Mouse (Mus musculus): Measurements from ENCODE around the gene Mylpf.
"Not testable (repeated sequence)": the region's sequence is repeated elsewhere in the genome, so short reads cannot be mapped to it uniquely, and the experiment has no call there.

The Mylpf gene

DNA sequence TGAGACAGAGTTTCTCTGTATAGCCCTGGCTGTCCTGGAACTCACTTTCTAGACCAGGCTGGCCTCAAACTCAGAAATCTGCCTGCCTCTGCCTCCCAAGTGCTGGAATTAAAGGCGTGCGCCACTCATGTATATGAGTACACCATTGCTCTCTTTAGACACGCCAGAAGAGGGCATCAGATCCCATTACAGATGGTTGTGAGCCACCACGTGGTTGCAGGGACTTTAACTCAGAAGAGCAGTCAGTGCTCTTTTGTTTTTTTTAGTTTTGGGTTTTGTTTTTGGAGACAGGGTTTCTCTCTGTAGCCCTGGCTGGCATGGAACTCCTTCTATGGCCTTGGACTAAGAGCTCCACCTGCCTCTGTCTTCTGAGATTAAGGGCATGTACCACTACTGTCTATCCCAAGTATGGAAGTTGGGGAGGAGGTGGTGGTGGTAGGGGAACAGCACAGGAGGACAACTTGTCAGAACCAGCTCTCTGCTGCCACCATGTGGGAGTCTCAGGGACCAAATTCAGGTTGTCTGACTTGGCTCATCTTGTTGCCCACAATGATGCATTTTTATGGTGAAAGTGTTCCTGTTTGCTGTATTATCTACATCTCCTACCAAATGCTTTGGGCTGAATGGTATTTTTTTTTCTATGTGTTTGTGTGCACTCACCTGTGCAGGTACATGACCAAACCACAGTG lies 20.1 kb downstream of the Mylpf start:
- peak; percentile 85 for DNase-seq (ENCODE audit: low spot score)

DNA sequence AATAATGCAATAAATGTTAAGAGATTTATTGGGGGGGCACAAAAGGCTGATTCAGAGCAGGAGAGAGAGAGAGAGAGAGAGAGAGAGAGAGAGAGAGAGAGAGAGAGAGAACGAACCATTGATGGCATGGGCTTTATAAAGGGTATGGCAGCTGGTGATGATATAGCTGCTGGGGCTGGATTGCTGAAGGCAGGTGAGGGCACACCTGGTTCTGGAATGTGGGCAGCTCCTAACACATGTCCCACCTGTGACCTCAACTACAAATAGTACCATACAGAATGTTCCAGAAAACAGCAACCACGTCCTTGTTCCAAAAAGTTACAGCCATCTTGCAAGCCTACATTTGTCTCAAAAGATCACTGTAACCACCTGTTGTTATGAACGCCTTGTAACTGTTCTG lies 22.7 kb downstream of the Mylpf start:
- DNase-seq (ENCODE audit: low spot score): no peak

DNA sequence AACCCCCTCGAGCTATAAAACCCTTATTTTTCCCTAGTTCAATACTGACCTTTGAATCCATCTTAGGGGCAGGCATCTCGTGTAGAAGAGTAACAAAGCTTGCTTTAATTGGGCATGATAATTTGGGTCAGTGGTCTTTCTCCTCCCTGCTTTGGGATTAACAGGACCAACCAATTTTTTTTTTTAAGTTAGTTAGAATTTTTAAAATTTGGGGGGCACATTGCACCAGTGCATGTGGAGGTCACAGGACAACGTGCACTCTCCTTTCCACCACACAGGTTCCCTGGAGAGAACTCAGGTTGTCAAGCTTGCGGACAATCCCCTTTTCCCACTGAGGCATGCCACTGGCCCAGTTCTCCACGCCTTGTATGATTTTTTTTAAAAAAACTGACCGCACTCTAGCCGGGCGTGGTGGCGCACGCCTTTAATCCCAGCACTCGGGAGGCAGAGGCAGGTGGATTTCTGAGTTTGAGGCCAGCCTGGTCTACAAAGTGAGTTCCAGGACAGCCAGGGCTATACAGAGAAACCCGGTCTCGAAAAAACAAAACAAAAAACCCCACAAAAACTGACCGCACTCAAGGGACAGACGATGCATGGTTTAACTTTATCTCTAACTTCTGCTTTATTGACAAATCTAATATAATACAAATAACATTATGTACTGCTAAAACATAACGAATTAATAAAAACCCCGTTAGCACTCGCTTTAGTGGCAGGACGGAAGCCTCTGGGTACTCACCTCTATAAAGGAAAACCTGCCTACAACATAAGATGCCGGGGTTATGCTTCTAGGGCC lies 23.3 kb downstream of the Mylpf start:
- peak; percentile 42 for DNase-seq (ENCODE audit: low spot score)

DNA sequence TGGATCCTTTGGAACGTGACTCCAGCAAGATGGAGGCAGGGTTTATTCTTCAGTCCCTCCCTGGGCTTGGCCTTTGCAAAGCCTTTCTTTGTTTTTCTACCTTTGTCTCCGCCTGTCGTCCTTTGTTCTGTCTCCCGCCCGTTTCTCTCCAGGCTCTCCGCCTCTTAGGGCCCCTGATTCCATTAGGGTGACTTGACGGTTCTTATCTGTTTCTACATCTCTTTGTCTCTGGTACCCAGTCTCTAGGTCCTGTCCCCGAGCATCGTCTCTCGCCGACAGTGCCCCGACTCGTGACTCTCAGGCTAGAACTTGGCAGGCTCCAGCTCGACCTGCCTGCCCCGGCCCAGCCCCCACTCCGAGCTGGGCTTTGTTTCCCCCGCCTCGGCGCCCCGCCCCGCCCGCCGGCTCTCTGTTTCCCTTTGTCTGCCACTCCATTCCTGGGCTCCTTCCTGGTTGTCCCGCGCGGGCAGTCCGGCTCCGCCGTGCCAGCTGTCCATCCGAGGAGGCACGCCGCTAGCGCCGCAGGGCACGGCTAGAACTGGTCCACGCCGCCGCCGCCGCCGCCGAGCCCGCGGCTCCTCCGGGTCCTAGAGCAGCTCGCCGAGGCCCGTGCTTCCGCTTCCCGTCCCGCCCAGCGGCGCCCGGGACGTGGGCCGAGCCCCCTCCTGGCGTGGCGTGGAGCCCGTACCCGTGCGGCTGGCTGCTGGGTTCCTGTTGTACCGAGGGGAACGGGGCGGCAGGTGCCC lies 24.1 kb downstream of the Mylpf start, which contains the start of the genes Zfp553 and Sept1:
Gene Zfp553, plus strand, starts transcription at position 440 of the 746 bp plus-strand sequence.
Gene Sept1, minus strand, starts transcription at position 509 of the 746 bp plus-strand sequence.
- peak; percentile 89 for DNase-seq (ENCODE audit: low spot score)

DNA sequence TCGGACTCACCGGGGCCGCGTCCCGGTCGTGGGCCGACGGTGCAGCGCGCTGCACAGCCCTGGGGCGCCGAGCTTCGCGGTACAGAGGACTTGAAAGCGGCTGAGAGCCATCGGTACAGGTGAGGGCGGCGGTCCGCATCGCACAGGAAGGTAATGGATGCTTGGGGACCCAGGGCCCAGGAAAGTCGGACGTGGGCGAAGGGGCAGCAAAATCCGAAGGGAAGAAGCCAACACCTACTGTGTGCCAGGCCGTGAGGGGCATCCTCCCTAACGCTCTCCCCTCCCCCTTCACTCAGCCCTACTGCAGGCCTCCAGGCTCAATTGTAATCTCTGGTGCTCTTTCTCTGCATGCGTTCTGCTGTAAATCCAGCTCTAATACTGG lies 24.7 kb downstream of the Mylpf start:
- peak; percentile 70 for DNase-seq (ENCODE audit: low spot score)

DNA sequence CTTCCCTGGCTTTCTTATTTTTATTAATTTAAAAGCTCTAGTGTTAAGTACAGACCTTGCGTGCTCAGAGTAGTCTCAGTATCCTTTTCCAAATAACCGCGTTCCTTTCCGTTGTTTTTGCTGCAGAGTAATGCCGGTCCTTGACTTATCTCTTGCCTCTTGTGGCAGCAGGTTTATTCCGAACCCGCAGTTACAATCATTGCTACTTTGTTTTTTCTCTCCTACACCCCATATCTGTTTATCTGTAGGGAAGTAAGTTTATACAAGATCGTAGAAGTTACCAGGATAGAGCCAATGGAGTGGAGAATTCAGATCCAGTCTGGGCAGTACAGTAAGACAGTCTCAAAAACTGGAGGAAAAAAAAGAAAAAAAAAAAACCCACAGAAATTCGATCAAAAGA lies 25.1 kb downstream of the Mylpf start:
- no peak for DNase-seq (ENCODE audit: low spot score)

DNA sequence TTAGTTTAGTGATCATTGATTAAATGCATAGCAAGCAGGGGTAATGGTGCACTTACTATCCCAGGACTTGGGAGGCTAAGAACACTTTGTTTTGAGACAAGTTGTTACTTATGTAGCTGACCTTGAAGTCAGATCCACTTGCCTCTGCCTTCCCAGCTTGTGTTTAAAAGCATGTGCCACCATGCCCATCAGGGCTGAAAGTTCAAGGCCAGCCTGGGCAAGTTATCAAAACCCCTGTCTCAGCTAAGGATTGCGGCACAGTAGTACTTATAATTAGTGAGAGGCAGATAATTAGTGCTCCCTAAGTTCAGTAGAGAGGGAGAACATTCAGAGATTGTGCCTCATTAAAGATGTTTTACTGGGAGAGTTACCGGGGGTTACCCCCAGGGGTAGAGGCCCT lies 26.1 kb downstream of the Mylpf start:
- DNase-seq (ENCODE audit: low spot score): no peak

DNA sequence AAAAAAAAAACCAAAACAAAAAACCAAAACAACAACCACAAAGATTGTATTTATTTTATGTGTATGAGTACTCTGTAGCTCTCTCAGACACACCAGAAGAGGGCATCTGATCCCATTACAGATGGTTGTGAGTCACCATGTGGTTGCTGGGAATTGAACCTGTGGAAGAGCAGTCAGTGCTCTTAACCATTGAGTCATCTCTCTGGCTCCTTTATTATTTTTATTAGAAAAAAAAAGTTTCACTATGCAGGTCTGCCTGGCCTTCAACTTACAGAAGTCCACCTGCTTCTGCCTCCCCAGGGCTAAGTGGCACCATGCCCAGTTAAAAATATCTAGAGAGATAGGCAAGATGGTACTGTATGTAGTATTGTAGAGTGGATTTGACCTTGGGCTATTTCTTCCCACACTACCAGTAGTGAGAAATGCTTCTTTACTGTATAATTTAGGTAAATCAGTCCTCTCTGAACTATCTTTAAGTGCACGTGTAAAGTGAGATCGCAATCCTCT lies 34.7 kb downstream of the Mylpf start:
- DNase-seq (ENCODE audit: low spot score): no peak

DNA sequence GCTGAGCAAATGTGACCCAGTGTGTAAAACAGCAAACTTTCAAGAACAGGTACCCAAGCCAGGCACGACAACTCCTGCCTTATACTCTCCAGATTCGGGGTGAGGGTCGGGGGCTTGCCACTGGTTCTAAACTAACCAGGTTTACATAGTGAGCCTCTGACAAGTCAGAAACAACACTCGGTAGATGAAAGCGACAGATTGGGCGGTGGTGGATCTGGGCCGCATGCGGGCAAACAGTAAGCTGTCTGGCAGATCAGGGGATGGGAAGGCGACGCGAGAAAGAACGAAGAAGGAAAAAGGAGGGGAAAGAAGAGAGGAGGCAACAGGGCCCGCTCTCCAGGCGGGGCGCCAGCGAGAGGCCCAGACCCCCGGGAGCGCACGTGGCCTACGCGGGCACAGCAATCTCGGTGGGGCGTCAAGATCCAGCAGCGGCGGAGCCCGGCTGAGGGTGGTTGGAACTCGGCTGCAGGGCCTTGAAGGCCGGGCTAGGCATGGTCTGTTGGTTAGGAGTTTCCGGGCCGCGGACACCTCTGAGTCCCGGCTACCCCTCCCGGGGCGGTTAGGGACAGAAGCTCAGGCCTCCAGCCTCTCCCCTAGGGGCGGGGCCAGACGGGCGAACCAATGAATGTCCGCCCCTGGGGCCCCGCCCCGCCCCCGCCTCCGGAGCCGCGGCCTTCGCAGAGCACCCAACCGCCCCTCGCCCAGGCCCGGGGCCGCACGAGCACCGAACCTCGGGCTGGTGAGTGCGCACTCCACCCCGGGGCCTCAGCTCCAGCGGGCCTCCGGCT lies 35.4 kb downstream of the Mylpf start, which contains the start of gene Zfp771:
Gene Zfp771, plus strand, starts transcription at position 405 of the 788 bp plus-strand sequence.
- peak; percentile 98 for DNase-seq (ENCODE audit: low spot score)

DNA sequence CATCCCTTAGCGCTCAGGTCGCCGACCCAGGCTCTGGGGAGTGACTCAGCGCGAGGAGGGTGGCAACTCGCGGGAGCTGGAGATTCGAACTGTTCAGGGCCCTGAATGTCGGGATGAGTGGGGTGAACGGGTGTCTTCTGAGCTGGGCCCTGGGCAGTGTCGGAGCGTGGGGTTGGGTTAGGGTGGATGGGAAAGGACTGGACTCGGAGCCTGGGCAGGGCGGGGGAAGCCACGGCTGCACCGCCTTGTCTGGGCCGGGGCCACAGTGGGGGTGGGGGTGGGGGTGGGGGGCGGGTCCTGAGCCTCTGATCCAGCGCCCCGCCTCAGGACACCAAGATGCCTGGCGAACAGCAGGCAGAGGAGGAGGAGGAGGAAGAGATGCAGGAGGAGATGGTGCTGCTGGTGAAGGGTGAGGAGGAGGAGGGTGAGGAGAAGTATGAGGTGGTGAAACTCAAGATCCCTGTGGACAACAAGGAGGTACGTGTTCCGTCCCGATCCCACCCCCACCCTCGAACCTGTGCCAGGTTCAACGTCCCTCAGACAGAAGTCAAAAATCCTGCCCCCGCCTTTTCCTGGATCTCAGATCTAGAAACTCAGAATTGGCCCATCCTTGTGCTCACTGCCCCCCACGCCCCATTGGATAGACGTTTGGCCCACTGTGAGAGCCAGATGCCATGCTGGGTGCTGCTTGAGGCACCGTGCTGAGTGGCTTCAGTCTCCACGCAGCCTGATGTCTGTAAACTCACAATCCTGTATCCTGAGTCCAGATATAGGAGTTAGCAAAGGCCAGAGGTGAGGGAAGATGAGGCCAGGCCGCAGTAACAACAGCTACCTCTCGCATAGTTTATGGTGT lies 36.2 kb downstream of the Mylpf start:
- DNase-seq (ENCODE audit: low spot score): no peak

DNA sequence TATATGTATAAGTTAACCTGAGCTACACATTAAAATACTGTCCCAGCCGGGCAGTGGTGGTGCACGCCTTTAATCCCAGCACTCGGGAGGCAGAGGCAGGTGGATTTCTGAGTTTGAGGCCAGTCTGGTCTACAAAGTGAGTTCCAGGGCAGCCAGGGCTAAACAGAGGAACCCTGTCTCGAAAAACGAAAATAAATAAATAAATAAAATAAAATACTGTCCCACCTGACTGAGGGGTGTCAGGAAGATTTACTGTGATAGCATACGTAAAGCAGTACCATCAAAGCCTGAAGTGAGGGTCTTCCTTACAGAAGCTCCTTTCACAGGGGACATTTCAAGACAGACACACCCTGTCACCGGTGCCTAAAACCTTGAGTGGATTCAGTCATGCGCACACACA lies 41.8 kb downstream of the Mylpf start:
- not testable (repeated sequence) for DNase-seq (ENCODE audit: low spot score)

DNA sequence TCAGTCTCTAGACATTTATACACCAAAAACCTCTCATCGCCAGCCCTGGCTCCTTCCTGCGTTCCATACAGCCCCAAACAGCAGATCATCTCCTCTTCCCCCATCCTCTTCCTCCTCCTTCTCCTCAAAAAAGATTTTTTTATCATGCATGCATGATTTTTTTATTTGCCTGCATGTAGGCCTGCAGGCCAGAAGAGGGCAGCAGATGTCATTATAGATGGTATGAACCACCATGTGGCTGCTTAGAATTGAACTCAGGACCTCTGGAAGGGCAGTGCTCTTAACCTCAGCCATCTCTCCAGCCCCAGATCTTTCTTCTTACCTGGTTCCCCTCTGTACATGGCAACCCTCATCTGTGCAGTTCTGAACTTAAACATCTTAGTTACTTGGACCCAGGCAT lies 43.7 kb downstream of the Mylpf start:
- peak; percentile 68 for DNase-seq (ENCODE audit: low spot score)

DNA sequence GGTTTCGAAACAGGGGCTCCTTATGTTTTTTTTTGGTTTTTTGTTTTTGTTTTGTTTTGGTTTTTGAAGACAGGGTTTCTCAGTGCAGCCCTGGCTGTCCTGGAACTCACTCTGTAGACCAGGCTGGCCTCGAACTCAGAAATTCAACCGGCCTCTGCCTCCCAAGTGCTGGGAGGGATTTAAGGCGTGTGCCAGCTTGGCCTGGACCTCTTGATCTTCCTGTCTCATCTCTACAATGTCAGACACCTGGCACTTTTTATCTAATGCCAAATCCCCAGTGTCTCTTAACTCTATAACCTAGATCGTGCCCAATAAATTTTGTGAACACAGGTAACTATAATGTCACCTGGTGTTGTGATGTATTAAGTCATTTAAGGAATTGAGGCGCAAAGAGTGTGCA lies 44.7 kb downstream of the Mylpf start:
- no peak for DNase-seq (ENCODE audit: low spot score)

DNA sequence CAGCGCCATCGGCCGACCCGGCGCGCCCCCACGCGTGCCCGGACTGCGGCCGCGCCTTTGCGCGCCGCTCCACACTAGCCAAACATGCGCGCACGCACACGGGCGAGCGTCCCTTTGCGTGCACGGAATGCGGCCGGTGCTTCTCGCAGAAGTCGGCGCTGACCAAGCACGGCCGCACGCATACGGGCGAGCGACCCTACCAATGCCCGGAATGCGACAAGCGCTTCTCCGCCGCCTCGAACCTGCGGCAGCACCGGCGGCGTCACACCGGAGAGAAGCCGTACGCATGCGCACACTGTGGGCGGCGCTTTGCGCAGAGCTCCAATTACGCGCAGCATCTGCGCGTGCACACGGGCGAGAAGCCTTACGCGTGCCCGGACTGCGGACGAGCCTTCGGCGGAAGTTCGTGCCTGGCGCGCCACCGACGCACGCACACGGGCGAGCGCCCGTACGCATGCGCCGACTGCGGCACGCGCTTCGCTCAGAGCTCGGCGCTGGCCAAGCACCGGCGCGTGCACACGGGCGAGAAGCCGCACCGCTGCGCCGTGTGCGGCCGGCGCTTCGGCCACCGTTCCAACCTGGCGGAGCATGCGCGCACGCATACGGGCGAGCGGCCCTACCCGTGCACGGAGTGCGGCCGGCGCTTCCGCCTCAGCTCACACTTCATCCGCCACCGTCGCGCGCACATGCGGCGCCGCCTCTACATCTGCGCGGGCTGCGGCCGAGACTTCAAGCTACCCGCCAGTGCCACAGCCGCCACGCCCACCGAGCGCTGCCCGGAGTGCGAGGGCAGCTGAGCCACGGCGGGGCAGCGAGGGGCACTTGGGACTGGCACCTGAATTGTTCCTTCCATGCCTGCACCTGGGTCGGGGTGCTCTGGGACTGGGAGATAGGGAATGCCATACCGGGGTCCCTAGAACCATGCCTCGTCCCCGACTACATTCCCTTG lies 45.4 kb downstream of the Mylpf start:
- DNase-seq (ENCODE audit: low spot score): peak; percentile 97

DNA sequence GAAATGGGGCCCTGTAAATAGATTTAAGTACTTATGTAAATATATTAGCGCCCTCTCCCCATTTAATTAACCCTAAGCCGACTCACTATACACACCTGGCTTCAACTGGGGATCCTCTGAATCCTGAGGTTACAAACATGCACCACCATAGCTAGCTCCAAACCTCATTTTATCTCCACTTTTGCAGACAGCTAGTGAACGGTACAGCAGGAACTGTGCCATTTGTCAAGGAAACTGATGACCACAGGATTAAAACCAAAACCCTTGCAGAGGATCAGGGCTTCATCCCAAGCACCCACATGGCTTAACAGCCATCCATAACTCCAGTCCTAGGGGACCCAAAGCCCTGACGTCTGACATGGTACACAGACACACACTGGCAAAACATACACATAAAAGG lies 46.3 kb downstream of the Mylpf start:
- no peak for DNase-seq (ENCODE audit: low spot score)

DNA sequence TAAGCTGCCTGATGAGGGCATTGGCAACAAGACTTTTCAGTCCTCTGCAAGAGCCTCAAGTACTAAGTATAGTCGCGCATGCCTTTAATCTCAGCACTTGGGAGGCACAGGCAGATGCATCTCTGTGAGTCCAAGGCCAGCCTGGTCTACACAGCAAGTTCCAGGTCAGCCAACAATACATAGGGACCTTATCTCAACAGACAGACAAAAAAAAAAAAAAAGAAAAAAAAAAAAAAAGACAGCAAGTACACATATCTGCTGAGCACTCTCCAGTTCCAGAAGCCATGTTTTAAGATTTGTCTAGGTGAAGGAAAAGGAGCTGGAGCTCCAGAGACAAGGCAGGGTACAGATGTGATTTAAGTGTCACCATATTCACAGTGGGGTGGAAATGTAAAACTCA lies 47.3 kb downstream of the Mylpf start:
- DNase-seq (ENCODE audit: low spot score): no peak

DNA sequence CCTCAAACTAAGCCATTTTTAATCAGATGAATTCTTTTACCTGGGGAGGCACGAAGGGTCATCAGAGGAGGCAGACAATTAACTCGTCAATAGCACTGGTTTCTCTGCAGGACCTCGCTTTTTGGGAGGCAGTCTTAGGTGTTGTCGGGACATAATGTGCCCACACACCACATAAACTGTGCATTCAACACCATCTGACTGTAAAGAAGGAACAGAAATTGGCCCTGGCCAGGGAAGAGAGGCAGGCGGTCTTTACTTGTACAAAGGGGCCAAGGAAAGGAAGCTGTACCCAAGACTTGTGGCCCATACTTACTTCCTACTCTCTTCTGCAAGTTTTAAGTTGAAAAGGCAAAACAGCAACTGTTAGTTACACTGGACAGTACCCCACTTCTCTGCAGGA lies 47.8 kb downstream of the Mylpf start:
- no peak for DNase-seq (ENCODE audit: low spot score)

DNA sequence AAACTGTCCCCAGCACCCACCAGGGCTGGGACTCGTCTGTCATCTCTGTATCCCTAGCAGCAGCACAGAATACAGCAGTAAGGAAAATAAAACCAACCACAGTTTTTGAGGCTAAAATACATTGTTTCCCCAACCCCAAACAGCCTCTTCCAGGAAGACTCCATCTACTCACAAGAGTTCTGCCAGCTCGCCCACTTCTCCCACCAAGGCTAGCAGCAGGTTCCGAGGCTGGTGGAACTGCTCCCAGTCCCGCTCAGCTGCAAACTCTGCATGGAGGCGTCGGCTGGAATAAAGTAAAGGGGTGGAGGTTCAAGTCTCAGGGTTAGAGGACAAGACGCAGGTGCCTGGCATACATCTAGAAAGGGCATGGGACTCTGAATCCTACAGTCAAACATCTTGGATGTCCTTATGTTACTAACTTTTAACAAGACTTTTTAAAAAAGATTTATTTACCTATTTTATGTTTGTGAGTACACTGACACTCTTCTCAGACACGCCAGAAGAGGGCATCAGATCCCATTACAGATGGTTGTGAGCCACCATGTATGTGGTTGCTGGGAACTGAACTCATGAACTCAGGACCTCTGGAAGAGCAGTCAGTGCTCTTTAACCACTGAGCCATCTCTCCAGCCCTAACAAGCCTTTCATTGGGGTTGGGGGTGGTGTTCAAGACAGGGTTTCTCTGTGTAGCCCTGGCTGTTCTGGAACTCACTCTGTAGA lies 50.7 kb downstream of the Mylpf start:
- DNase-seq (ENCODE audit: low spot score): no peak
